Mouse (Mus musculus) kidney, embryonic 15.5 days (tissue): ENCODE results near the gene Sbds. TPM values are rescaled to one million over a fixed set of nuclear protein-coding genes. Genes with fewer than 3 reads are reported as not detected.

Experiments used
- ATAC-seq: fragments of 200-750 bp; cut with Nextera tagmentation; replicated peaks from 2 replicates; pipeline ENCODE4 v1.8.0; 2017; ENCODE audit warnings: moderate TSS enrichment; ENCODE audit not compliant: low FRiP score
- H3K27ac ChIP-seq: fragments of 300-500 bp; sonication (generic); 2 replicates; pipeline ENCODE4 v1.5.1; 2015; ENCODE audit warnings: mild to moderate bottlenecking, inconsistent platforms
- H3K27me3 ChIP-seq: fragments of 300-500 bp; sonication (generic); 2 replicates; pipeline ENCODE4 v1.6.1; 2015; ENCODE audit warnings: inconsistent platforms
- H3K36me3 ChIP-seq: fragments of 300-500 bp; sonication (generic); 2 replicates; pipeline ENCODE4 v1.6.1; 2015; ENCODE audit warnings: inconsistent platforms
- H3K4me1 ChIP-seq: fragments of 300-500 bp; sonication (generic); 2 replicates; pipeline ENCODE4 v1.6.1; 2015; ENCODE audit warnings: inconsistent platforms
- H3K4me2 ChIP-seq: fragments of 300-500 bp; sonication (generic); 2 replicates; pipeline ENCODE4 v1.6.1; 2015; ENCODE audit warnings: moderate library complexity, mild to moderate bottlenecking, inconsistent platforms
- H3K4me3 ChIP-seq: fragments of 300-500 bp; sonication (generic); replicated peaks from 2 replicates; pipeline ENCODE4 v1.5.1; 2015; ENCODE audit warnings: mild to moderate bottlenecking, inconsistent platforms
- H3K9ac ChIP-seq: fragments of 300-500 bp; sonication (generic); 2 replicates; pipeline ENCODE4 v1.6.1; 2015; ENCODE audit warnings: mild to moderate bottlenecking, inconsistent platforms
- H3K9me3 ChIP-seq: fragments of 300-500 bp; sonication (generic); replicated peaks from 2 replicates; pipeline ENCODE4 v1.6.1; 2016; ENCODE audit warnings: inconsistent platforms
- WGBS: fragments of 180-500 bp; shearing (Covaris S2); methylation state at CpG from one replicate; pipeline ENCODE4 v1.1.7; 2015; ENCODE audit warnings: mixed read lengths; 5-methylcytosine and 5-hydroxymethylcytosine counted together
- polyA plus RNA-seq: library from polyadenylated mRNA; unstranded; fragments of >200 nt; fragmentation: Nextera tagmentation; extraction: Ambion mirVana; gene quantifications from 2 replicates; pipeline ENCODE4 v1.2.1, GENCODE M21; 2015

Gene Sbds
- 73.4 and 75.3 TPM in 2 replicates for polyA plus RNA-seq

- peaks cover 41% of the 10 kb centered on the region for H3K36me3 ChIP-seq
Measured at GRCm38 (mm10) chr5:130255017-130255720, at the start of gene Sbds, which contains the start of gene Tyw1. Gene Sbds (minus strand): TSS chr5:130255530. Gene Tyw1 (plus strand): TSS chr5:130255619.

GRCm38 (mm10) chr5:130303611-130304010, 48.3 kb upstream of the Sbds start:
- no peak for ATAC-seq
- H3K27me3 ChIP-seq: no peaks in the 10 kb centered on the region
- H3K4me1 ChIP-seq: no peaks in the 10 kb centered on the region
- no peak overlapping the region for H3K9ac ChIP-seq
- no peak overlapping the region for H3K4me3 ChIP-seq
- H3K27ac ChIP-seq: no peak overlapping the region
- no peaks in the 10 kb centered on the region for H3K9me3 ChIP-seq
- WGBS: 78% methylated on average over 6 of the region's 6 CpGs
- H3K4me2 ChIP-seq: no peak overlapping the region
- H3K36me3 ChIP-seq: peaks cover 62% of the 10 kb centered on the region

More at GRCm38 (mm10) chr5:130255017-130255720, at the start of gene Sbds, which contains the start of gene Tyw1:
- Histone ChIP-seq H3K27ac (peak within 1 kb of the TSS; percentile 85), H3K4me2 (peak within 1 kb of the TSS; percentile 69), H3K4me3 (peak within 1 kb of the TSS; percentile 81), H3K9me3 (no peaks in the 10 kb centered on the region), H3K27me3 (no peaks in the 10 kb centered on the region), H3K4me1 (peaks cover 25% of the 10 kb centered on the region), H3K9ac (peak within 1 kb of the TSS; percentile 85)
- WGBS: under 1% methylated on average over 52 of the region's 52 CpGs
- ATAC-seq: peak; percentile 88

- WGBS: 88% methylated on average over 8 of the region's 8 CpGs
- peaks cover 73% of the 10 kb centered on the region for H3K36me3 ChIP-seq
- ATAC-seq: no peak
Measured at GRCm38 (mm10) chr5:130299526-130299925, 44.2 kb upstream of the Sbds start.

GRCm38 (mm10) chr5:130298831-130299460, 43.6 kb upstream of the Sbds start:
- H3K36me3 ChIP-seq: peaks cover 70% of the 10 kb centered on the region
- H3K4me3 ChIP-seq: no peak overlapping the region

More at GRCm38 (mm10) chr5:130299526-130299925, 44.2 kb upstream of the Sbds start:
- H3K4me3 ChIP-seq: no peak overlapping the region
- no peaks in the 10 kb centered on the region for H3K27me3 ChIP-seq
- H3K9me3 ChIP-seq: no peaks in the 10 kb centered on the region
- no peak overlapping the region for H3K27ac ChIP-seq
- H3K4me1 ChIP-seq: no peaks in the 10 kb centered on the region
- no peak overlapping the region for H3K4me2 ChIP-seq
- H3K9ac ChIP-seq: no peak overlapping the region

GRCm38 (mm10) chr5:130296071-130296470, 40.7 kb upstream of the Sbds start:
- Histone ChIP-seq H3K36me3 (peaks cover 72% of the 10 kb centered on the region), H3K27me3 (no peaks in the 10 kb centered on the region)

More at GRCm38 (mm10) chr5:130298831-130299460, 43.6 kb upstream of the Sbds start:
- Histone ChIP-seq H3K27ac (no peak overlapping the region), H3K27me3 (no peaks in the 10 kb centered on the region), H3K9me3 (no peaks in the 10 kb centered on the region), H3K4me2 (no peak overlapping the region), H3K9ac (no peak overlapping the region), H3K4me1 (no peaks in the 10 kb centered on the region)
- ATAC-seq: no peak
- WGBS: 86% methylated on average over 9 of the region's 9 CpGs

GRCm38 (mm10) chr5:130294598-130294997, 39.3 kb upstream of the Sbds start:
- H3K4me1 ChIP-seq: no peaks in the 10 kb centered on the region
- ATAC-seq: no peak
- H3K27ac ChIP-seq: no peak overlapping the region
- H3K4me3 ChIP-seq: no peak overlapping the region
- H3K36me3 ChIP-seq: peaks cover 72% of the 10 kb centered on the region
- no peak overlapping the region for H3K9ac ChIP-seq
- no peak overlapping the region for H3K4me2 ChIP-seq
- WGBS: 94% methylated on average over 6 of the region's 6 CpGs
- no peaks in the 10 kb centered on the region for H3K27me3 ChIP-seq
- H3K9me3 ChIP-seq: no peaks in the 10 kb centered on the region

More at GRCm38 (mm10) chr5:130296071-130296470, 40.7 kb upstream of the Sbds start:
- WGBS: 72% methylated on average over 5 of the region's 5 CpGs
- no peak overlapping the region for H3K4me3 ChIP-seq
- no peak for ATAC-seq
- H3K9ac ChIP-seq: no peak overlapping the region
- H3K4me1 ChIP-seq: no peaks in the 10 kb centered on the region
- no peak overlapping the region for H3K4me2 ChIP-seq
- H3K27ac ChIP-seq: no peak overlapping the region
- H3K9me3 ChIP-seq: no peaks in the 10 kb centered on the region

- H3K36me3 ChIP-seq: peaks cover 72% of the 10 kb centered on the region
- no peaks in the 10 kb centered on the region for H3K9me3 ChIP-seq
- no peaks in the 10 kb centered on the region for H3K27me3 ChIP-seq
- WGBS: 84% methylated on average over 5 of the region's 5 CpGs
- no peak for ATAC-seq
- H3K9ac ChIP-seq: no peak overlapping the region
- no peak overlapping the region for H3K4me3 ChIP-seq
- H3K27ac ChIP-seq: no peak overlapping the region
- H3K4me2 ChIP-seq: no peak overlapping the region
- H3K4me1 ChIP-seq: no peaks in the 10 kb centered on the region
Measured at GRCm38 (mm10) chr5:130293941-130294340, 38.6 kb upstream of the Sbds start.

GRCm38 (mm10) chr5:130292976-130293375, 37.6 kb upstream of the Sbds start:
- Histone ChIP-seq H3K4me2 (no peak overlapping the region), H3K36me3 (peaks cover 79% of the 10 kb centered on the region), H3K27me3 (no peaks in the 10 kb centered on the region), H3K9ac (no peak overlapping the region), H3K9me3 (no peaks in the 10 kb centered on the region), H3K27ac (no peak overlapping the region), H3K4me1 (no peaks in the 10 kb centered on the region), H3K4me3 (no peak overlapping the region)
- ATAC-seq: no peak
- 90% methylated on average over 4 of the region's 4 CpGs for WGBS

- Histone ChIP-seq H3K9me3 (no peaks in the 10 kb centered on the region), H3K4me3 (no peak overlapping the region), H3K4me2 (no peak overlapping the region), H3K27ac (no peak overlapping the region), H3K4me1 (no peaks in the 10 kb centered on the region), H3K27me3 (no peaks in the 10 kb centered on the region), H3K36me3 (peaks cover 69% of the 10 kb centered on the region), H3K9ac (no peak overlapping the region)
- WGBS: 94% methylated on average over 12 of the region's 12 CpGs
- ATAC-seq: no peak
Measured at GRCm38 (mm10) chr5:130290775-130291174, 35.4 kb upstream of the Sbds start.

- WGBS: 95% methylated on average over 6 of the region's 6 CpGs
- H3K27ac ChIP-seq: no peak overlapping the region
- H3K9ac ChIP-seq: no peak overlapping the region
- no peak overlapping the region for H3K4me2 ChIP-seq
- H3K9me3 ChIP-seq: no peaks in the 10 kb centered on the region
- no peak for ATAC-seq
- no peaks in the 10 kb centered on the region for H3K4me1 ChIP-seq
- H3K4me3 ChIP-seq: no peak overlapping the region
- no peaks in the 10 kb centered on the region for H3K27me3 ChIP-seq
- peaks cover 66% of the 10 kb centered on the region for H3K36me3 ChIP-seq
Measured at GRCm38 (mm10) chr5:130290242-130290641, 34.9 kb upstream of the Sbds start.

GRCm38 (mm10) chr5:130288106-130288505, 32.8 kb upstream of the Sbds start:
- ATAC-seq: no peak
- no peak overlapping the region for H3K27ac ChIP-seq
- no peaks in the 10 kb centered on the region for H3K4me1 ChIP-seq
- no peak overlapping the region for H3K9ac ChIP-seq
- 91% methylated on average over 7 of the region's 7 CpGs for WGBS
- H3K4me2 ChIP-seq: no peak overlapping the region
- H3K27me3 ChIP-seq: no peaks in the 10 kb centered on the region
- peaks cover 75% of the 10 kb centered on the region for H3K36me3 ChIP-seq
- no peaks in the 10 kb centered on the region for H3K9me3 ChIP-seq
- no peak overlapping the region for H3K4me3 ChIP-seq

GRCm38 (mm10) chr5:130283079-130283732, 27.9 kb upstream of the Sbds start:
- H3K36me3 ChIP-seq: peaks cover 82% of the 10 kb centered on the region
- WGBS: 93% methylated on average over 9 of the region's 9 CpGs
- no peaks in the 10 kb centered on the region for H3K9me3 ChIP-seq
- no peaks in the 10 kb centered on the region for H3K4me1 ChIP-seq
- ATAC-seq: no peak
- H3K4me2 ChIP-seq: no peak overlapping the region
- H3K4me3 ChIP-seq: no peak overlapping the region
- H3K27ac ChIP-seq: no peak overlapping the region
- H3K27me3 ChIP-seq: no peaks in the 10 kb centered on the region
- no peak overlapping the region for H3K9ac ChIP-seq
